ENCODE assay signal across 16 mouse cellular contexts in the genomic region with DNA sequence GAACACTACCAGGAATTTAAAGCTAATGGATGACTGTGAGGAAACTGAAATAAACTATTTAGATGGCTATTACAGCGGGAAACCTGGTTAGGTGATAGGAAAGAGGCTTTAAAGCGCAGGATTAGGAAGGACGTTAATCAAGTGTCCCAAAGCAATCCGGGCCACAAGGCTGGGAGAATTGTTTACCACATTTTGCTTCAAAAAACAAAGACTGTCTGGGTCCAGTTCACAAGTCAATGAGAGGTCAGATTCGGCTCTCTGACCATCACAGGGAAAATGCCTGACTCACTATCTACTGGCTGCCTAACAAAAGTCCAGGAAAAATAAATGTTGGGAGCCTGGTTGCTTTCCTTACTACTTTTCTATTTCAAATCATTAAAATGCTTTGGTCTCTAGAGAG. TPM values are rescaled to one million over a fixed set of nuclear protein-coding genes. Genes with fewer than 3 reads are reported as not detected.
A peak's percentile ranks its signal among the peaks of the same experiment; 100 is the strongest.
DNase-seq lines count a peak whose midpoint lies in the region; ATAC-seq lines count a peak whose summit lies in the region.
"Had no signal": no experiment of that assay in that cellular context is flagged by ENCODE, and none has a peak within 500 bp of the region (broad histone marks: within the 10 kb centered on the region; RNA-seq: fewer than 3 reads in every experiment).

No protein-coding gene starts in this region.

- no peak overlapping the region for H3K4me2 ChIP-seq in hindbrain, embryonic 11.5 days (replicated peaks; ENCODE audit: low read depth, low read length)
- no peak overlapping the region for H3K4me2 ChIP-seq in midbrain, embryonic 11.5 days
- H3K4me2 ChIP-seq in midbrain, embryonic 16.5 days (ENCODE audit: low read length): no peak overlapping the region
- H3K4me2 ChIP-seq: embryonic facial prominence, embryonic 15.5 days; liver, embryonic 15.5 days had no signal

- H3K9me3 ChIP-seq in hindbrain, embryonic 10.5 days: no peaks in the 10 kb centered on the region
- H3K9me3 ChIP-seq in hindbrain, embryonic 11.5 days (ENCODE audit: control insufficient read depth, low read length): no peaks in the 10 kb centered on the region
- no peaks in the 10 kb centered on the region for H3K9me3 ChIP-seq in midbrain, embryonic 11.5 days (ENCODE audit: control insufficient read depth, low read length)
- no peaks in the 10 kb centered on the region for H3K9me3 ChIP-seq in midbrain, embryonic 16.5 days (replicated peaks; ENCODE audit: control insufficient read depth, low read length, poor library complexity, severe bottlenecking)
- H3K9me3 ChIP-seq: embryonic facial prominence, embryonic 15.5 days; hindbrain, embryonic 12.5 days; liver, embryonic 15.5 days had no signal

- H3K27me3 ChIP-seq in hindbrain, embryonic 10.5 days (ENCODE audit: insufficient read depth, poor library complexity, severe bottlenecking): peaks cover 12% of the 10 kb centered on the region
- H3K27me3 ChIP-seq in hindbrain, embryonic 11.5 days (ENCODE audit: control insufficient read depth, insufficient read depth, low read length): no peaks in the 10 kb centered on the region
- peaks cover 10% of the 10 kb centered on the region for H3K27me3 ChIP-seq in midbrain, embryonic 11.5 days (ENCODE audit: control insufficient read depth, insufficient read depth, low read length)
- H3K27me3 ChIP-seq in midbrain, embryonic 16.5 days (ENCODE audit: control insufficient read depth, insufficient read depth, low read depth, low read length): peaks cover 10% of the 10 kb centered on the region
- H3K27me3 ChIP-seq: hindbrain, embryonic 12.5 days had no signal

- H3K4me3 ChIP-seq in hindbrain, embryonic 10.5 days: no peak overlapping the region
- H3K4me3 ChIP-seq in hindbrain, embryonic 11.5 days (ENCODE audit: low read depth, low read length): no peak overlapping the region
- H3K4me3 ChIP-seq in midbrain, embryonic 11.5 days (ENCODE audit: low read depth, low read length): no peak overlapping the region
- no peak overlapping the region for H3K4me3 ChIP-seq in midbrain, embryonic 16.5 days (ENCODE audit: low read depth, low read length)
- H3K4me3 ChIP-seq: embryonic facial prominence, embryonic 15.5 days; hindbrain, embryonic 12.5 days; liver, embryonic 15.5 days had no signal

- DNase-seq in adrenal gland, adult 2 months: peak; percentile 55
- no peak for DNase-seq in adrenal gland, postnatal 4 days (ENCODE audit: low spot score in 2 of 2)
- DNase-seq in hindbrain, embryonic 10.5 days (ENCODE audit: low spot score): no peak
- DNase-seq in hindbrain, embryonic 11.5 days (ENCODE audit: low spot score): no peak
- DNase-seq in midbrain, embryonic 11.5 days (ENCODE audit: low spot score, missing footprints): peak; percentile 81
- peak; percentile 17 for DNase-seq in yolk sac, embryonic 10.5 days (ENCODE audit: low spot score)
- DNase-seq in ovary, postnatal 14 days (ENCODE audit: low spot score): no peak
- DNase-seq: cerebellum, postnatal 14 days; midbrain, embryonic 14.5 days; thymus, postnatal 4 days had no signal

- no peaks in the 10 kb centered on the region for H3K36me3 ChIP-seq in hindbrain, embryonic 10.5 days
- H3K36me3 ChIP-seq in hindbrain, embryonic 11.5 days (ENCODE audit: control insufficient read depth, insufficient read depth, low read length): no peaks in the 10 kb centered on the region
- H3K36me3 ChIP-seq in midbrain, embryonic 11.5 days (ENCODE audit: control insufficient read depth, insufficient read depth, low read length): no peaks in the 10 kb centered on the region
- H3K36me3 ChIP-seq in midbrain, embryonic 16.5 days (ENCODE audit: control insufficient read depth, insufficient read depth, low read length): no peaks in the 10 kb centered on the region
- H3K36me3 ChIP-seq: embryonic facial prominence, embryonic 15.5 days; hindbrain, embryonic 12.5 days; liver, embryonic 15.5 days had no signal

- H3K9ac ChIP-seq in hindbrain, embryonic 11.5 days (ENCODE audit: low read depth, low read length): no peak overlapping the region
- no peak overlapping the region for H3K9ac ChIP-seq in midbrain, embryonic 11.5 days (ENCODE audit: low read length)
- no peak overlapping the region for H3K9ac ChIP-seq in midbrain, embryonic 16.5 days (ENCODE audit: low read depth, low read length)
- H3K9ac ChIP-seq: embryonic facial prominence, embryonic 15.5 days; hindbrain, embryonic 12.5 days; liver, embryonic 15.5 days had no signal

- peak overlapping the region; percentile 81 for H3K27ac ChIP-seq in hindbrain, embryonic 10.5 days
- no peak overlapping the region for H3K27ac ChIP-seq in hindbrain, embryonic 11.5 days (ENCODE audit: low read depth, low read length)
- H3K27ac ChIP-seq in midbrain, embryonic 11.5 days (ENCODE audit: low read depth, low read length): no peak overlapping the region
- H3K27ac ChIP-seq in midbrain, embryonic 16.5 days (ENCODE audit: low read length): no peak overlapping the region
- H3K27ac ChIP-seq: embryonic facial prominence, embryonic 15.5 days; liver, embryonic 15.5 days; macrophage had no signal

- H3K4me1 ChIP-seq in hindbrain, embryonic 10.5 days (replicated peaks): peaks cover 67% of the 10 kb centered on the region
- peaks cover 5% of the 10 kb centered on the region; the same call in 1 of the 2 replicates for H3K4me1 ChIP-seq in hindbrain, embryonic 11.5 days (replicated peaks; ENCODE audit: control insufficient read depth, insufficient read depth, low read length)
- H3K4me1 ChIP-seq in midbrain, embryonic 11.5 days (ENCODE audit: control insufficient read depth, insufficient read depth, low read length): peaks cover 28% of the 10 kb centered on the region
- peaks cover 18% of the 10 kb centered on the region for H3K4me1 ChIP-seq in midbrain, embryonic 16.5 days (ENCODE audit: control insufficient read depth, insufficient read depth, low read length)

- WGBS in hindbrain, embryonic 10.5 days: 10% methylated on average over 5 of the region's 5 CpGs
- 9% methylated on average over 5 of the region's 5 CpGs for WGBS in hindbrain, embryonic 11.5 days
- WGBS in midbrain, embryonic 11.5 days: 11% methylated on average over 5 of the region's 5 CpGs
- WGBS in midbrain, embryonic 16.5 days: 30% methylated on average over 5 of the region's 5 CpGs

- no peak for ATAC-seq in hindbrain, embryonic 11.5 days (ENCODE audit: low FRiP score)
- no peak for ATAC-seq in midbrain, embryonic 11.5 days (ENCODE audit: low FRiP score)
- no peak for ATAC-seq in midbrain, embryonic 16.5 days
- ATAC-seq: forebrain, embryonic 16.5 days had no signal

RNA-seq across cellular contexts. Expression of a gene that starts 4.6 kb away (rescaled TPM):
- 10 to 100 TPM; 45.9 to 50.7 TPM for total RNA-seq in adrenal gland, adult 2 months (2021)
- 22.6 and 27.5 TPM in 2 replicates for polyA plus RNA-seq in adrenal gland, adult 2 months (2012; rRNA removed)
- total RNA-seq in adrenal gland, postnatal 4 days (2021): 10 to 100 TPM; 69.6 to 73.3 TPM
- 92.9 and 123 TPM in 2 replicates for polyA plus RNA-seq in hindbrain, embryonic 10.5 days (2016; fragmentation: Nextera tagmentation; extraction: Ambion mirVana)
- 132 and 149 TPM in 2 replicates for polyA plus RNA-seq in hindbrain, embryonic 11.5 days (2014; fragmentation: Nextera tagmentation; extraction: Ambion mirVana)
- 39.4 and 39.6 TPM in 2 replicates for polyA plus RNA-seq in midbrain, embryonic 11.5 days (2014; fragmentation: Nextera tagmentation; extraction: Ambion mirVana)
- polyA plus RNA-seq in midbrain, embryonic 16.5 days (2015; fragmentation: Nextera tagmentation; extraction: Ambion mirVana): 34.6 and 35.5 TPM in 2 replicates

Comparison
In these comparisons a context has a peak if more than half of its experiments do, and no peak if none do; other contexts are left out.
1. DNase-seq: peak in adrenal gland, adult 2 months (single experiment), midbrain, embryonic 11.5 days (single experiment) and yolk sac, embryonic 10.5 days (single experiment); none in adrenal gland, postnatal 4 days (0 of 2), hindbrain, embryonic 10.5 days (single experiment), hindbrain, embryonic 11.5 days (single experiment) and ovary, postnatal 14 days (single experiment).